Mouse (Mus musculus): ENCODE results near the gene Jmjd6.

Jmjd6 gene

DNA sequence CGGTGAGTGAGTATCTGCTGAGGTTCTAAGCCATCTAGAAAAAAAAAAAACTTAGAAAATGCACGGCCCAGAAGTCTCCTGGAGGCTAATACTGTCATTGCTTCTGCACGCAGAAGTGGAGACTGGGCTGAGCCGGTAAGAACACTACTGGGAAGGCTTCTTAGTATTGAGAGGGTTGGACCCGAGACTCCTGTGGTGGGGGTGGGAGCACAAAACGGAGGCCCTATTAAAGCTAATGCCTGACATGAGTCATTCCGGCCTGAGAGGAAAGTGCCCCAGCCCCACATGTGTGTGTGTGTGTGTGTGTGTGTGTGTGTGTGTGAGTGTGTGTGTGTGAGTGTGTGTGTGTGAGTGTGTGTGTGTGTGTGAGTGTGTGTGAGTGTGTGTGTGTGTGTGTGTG lies 36.1 kb downstream of the Jmjd6 start:
- DNase-seq (ENCODE audit: low spot score in 2 of 2), result no peak

DNA sequence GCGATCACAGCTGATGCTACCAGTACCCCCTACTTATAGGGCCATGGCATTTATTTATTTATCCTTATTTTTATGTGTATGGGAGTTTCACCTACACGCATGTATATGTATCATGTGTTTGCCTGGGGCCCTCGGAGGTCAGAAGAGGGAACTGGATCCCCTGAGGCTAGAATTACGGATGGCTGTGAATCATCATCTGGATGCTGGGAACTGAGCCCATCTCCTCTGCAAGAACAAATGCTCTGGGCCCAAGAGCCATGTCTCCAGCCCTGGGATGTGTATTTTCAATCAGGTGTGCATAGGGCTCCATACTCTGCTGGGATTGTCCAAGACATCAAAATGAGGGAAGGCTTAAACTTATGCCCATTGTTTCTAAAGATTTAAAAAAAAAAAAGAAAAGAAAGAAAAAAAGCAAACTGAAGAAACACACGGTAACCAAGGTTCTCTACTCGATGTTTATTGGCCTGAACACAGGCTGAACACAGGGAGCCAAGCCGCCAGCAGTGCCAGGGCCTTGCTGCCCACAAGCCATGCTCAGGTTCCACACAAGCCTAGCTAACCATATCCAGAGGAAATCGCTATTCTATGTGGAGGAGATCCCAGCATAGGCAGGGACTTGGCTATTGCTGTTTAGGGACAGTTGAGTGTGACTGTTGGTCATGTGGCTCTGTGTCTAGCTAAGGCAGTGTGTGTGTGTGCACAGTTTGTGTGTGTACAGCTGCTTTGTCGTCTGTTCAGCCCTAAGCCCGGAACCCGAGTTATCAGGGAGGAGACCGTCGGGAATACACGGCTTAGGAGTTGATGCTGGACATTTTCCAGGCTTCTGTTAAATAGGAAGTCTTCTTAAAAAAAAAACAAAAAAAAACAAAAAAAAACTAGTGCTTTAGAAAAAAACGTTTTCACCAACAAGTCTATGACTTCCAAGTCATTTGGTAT lies 36.8 kb downstream of the Jmjd6 start:
- no peak for DNase-seq (ENCODE audit: low spot score in 2 of 2)

DNA sequence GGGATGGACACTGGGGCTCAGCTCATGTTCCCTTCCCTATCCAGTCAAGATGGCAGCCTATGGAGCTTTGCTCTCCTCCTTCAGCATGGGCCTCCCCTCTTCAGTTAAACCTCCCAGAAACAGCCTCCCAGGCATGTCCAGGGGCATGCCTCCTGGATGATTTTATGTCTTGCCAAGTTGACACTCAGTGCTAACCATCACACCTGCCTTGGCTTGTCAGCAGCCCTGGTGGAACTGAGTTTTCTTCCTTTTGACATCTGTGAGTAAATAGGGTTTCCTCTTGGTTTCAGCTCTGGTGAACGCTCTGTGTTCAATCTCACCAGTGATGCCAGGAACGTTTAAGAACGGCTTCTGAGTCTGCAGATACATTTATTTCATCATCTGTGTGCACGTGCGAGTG lies 40.5 kb downstream of the Jmjd6 start:
- DNase-seq (ENCODE audit: low spot score in 2 of 2), result no peak

DNA sequence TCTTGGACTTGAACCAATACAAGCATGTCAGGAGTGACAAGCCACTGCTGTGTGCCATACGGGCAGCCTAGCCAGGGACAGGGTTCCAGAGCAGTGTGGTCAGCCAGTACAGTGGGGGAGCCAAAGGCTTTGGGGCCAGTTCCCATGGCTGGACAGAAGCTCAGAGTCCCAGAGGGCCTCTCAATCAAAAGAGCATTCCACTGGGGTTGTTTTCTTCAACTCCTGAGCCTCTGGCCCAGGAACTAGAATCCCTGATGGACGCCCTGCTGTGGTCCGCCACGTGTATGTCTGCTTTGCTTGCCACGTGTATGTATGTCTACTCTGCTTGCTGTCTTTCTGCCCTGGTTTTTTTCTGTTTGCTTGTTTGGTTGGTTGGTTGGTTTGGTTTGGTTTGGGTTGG lies 42.1 kb downstream of the Jmjd6 start:
- DNase-seq (ENCODE audit: low spot score in 2 of 2), result no peak

DNA sequence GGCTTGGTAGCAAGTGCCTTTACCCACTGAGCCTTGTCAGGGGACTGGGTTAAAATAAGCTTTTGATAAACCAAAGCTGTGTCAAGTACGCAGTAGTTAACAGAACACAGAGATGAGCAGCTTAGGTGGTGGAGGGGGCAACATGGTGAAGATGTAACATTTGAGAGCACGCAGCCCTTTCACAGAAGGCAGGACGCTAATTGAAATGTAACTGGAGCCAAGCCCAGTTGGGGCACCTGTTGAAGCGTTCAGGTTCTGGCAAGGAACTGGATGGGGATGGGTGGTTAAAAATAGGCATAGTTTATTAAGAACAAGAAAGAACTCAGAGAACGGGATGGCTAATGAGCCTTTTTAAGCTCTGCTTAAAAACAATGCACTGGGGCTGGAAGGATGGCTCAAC lies 43.9 kb downstream of the Jmjd6 start:
- no peak for DNase-seq (ENCODE audit: low spot score in 2 of 2)
